Mouse (Mus musculus) telencephalon, adult 2 months (tissue): ENCODE measurements around the gene Acss2.
"Not testable (repeated sequence)": the region's sequence is repeated elsewhere in the genome, so short reads cannot be mapped to it uniquely, and the experiment has no call there.

Experiments used
- DNase-seq: peaks from one replicate; pipeline ENCODE4 v3.0.0-alpha.2; 2011; ENCODE audit warnings: low read depth, low spot score

Acss2 gene

GRCm38 (mm10) chr2:155589521-155589920 is 71.8 kb downstream of the Acss2 start:
- peak; percentile 6 for DNase-seq

DNA sequence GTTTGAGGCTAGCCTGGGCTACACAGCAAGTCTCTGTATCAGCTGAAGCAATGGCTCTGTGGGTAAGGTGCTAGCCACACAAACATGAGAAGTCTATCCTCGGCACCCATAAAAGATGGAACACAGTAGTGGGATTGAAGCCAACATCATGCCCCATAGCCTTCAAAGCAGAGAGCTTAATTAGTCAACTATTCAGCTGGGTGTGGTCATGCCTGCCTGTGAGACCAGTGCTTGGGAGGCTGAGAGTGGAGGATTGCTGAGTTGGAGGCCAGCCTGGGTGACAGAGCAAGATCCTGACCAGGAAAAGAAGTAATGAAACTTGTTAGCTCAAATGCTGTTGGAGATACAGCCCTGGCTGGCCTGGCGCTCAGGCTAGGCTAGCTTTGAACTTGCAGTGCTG is 73.1 kb downstream of the Acss2 start:
- DNase-seq = no peak

GRCm38 (mm10) chr2:155591676-155592075 is 73.9 kb downstream of the Acss2 start:
- no peak for DNase-seq

DNA sequence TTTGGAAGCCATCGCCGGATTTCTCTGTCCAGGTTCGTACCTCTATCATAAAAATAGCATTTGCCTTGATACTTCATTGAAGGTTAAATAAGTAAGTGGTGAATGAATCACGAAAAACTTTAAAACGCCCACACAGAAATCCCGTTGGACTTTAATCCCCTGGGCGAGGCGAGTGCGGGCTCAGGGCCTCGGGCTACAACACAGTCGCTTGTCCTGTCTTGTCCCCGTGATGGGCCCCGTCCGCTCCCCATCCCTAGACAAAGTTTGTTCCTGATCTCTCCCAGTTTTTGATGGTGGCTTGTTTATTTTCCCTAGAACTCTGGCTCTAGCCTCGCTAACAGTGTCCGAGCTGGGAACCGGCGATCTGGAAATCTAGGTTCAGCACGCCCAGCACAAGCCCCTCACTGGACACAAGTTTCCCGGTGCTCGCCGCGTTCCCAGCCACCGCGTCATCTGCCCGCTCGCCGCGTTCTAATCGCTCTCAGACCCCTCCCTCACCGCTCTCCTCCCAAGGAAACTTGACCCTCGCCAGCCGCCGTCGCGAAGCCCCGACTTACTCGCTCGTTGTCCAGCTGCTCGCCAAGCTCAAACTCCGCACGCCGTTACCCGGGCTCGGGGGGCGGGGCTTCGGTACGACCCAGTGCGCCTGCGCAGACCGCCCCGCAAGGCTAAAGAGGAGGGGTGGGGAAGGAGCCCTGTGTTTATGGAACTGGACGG is 74.5 kb downstream of the Acss2 start, which contains the start of gene Gss:
Gss (minus strand) TSS at position 674 of the 717 bp plus-strand sequence.
- DNase-seq = peak; percentile 96

DNA sequence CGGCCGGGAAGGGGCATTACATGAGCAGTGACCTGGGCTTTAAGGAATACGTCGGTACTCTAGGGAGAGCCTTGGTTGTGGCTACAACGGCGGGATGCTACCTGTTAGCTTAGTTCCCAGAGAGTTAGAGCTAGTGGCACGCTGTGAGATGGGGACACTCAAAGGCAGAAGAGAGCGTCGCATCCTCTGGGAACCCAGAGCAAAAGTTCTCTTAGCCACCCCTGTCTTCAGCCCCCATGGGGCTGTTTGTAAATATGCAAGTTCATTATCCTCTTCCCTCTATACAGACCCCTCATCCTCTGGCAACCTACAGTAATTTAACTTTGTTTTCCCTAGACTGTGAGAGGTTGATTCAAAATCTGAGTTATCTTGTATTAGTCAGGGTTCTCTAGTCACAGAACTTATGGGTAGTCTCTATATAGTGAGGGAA is 75.1 kb downstream of the Acss2 start:
- DNase-seq = no peak

- DNase-seq = no peak
These were observed 77.8 kb downstream of the Acss2 start for GRCm38 (mm10) chr2:155595516-155595915.

DNA sequence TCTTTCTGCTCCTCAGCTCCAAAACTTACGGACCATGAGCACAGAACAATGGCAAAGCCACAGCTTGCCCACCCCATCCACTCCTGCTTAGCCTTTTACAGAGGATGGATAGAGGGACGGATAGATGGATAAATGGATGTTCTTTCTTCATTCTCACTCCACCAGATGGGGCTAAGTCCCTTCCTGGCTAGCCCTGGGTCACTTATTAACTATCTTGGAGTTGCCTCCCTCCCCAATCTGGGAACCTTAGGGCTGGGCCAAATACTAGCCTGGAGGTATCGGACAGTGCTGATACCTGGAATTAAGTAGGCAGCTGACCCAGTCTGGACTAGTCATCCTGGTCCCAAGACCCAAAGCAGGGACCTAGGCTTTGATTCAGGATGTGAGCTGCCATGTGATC is 86.0 kb downstream of the Acss2 start:
- no peak for DNase-seq

GRCm38 (mm10) chr2:155604560-155605235 is 87.0 kb downstream of the Acss2 start:
- no peak for DNase-seq

DNA sequence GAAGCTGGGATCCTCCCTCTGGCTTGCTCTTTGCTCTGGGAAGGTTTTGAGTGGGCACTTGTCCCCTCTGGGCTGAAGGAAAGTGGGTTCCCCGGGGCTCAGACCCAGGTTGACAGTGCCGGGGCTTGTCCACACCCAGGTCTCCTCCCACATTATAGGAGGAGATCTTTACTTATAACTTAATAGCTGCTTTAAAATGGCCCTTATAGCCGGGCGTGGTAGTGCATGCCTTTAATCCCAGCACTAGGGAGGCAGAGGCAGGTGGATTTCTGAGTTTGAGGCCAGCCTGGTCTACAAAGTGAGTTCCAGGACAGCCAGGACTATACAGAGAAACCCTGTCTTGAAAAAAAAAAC is 87.5 kb downstream of the Acss2 start:
- DNase-seq = not testable (repeated sequence)

DNA sequence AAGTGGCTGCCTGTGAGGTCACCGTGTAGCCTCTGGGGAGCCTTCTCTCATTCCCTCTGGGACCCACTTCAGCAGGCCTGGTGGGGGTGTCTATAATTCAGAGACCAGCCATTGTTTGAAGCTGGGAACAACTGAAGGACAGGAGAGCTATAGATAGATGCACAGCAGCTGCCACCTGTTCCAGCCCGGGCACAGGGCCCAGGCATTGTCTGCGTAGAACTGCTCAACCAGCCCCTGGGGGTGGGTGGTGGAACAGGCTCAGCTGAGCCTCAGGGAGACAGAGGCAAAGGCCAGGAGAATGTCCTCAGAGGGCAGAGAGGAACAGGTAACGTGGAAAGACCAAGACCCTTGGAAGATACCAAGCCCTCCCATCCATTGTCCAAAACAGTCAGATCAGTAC is 88.6 kb downstream of the Acss2 start:
- no peak for DNase-seq

GRCm38 (mm10) chr2:155610978-155611377 is 93.2 kb downstream of the Acss2 start, which contains the start of gene Myh7b:
Gene Myh7b, plus strand, starts transcription at chr2:155611212.
- no peak for DNase-seq

- DNase-seq = no peak
These were observed 94.2 kb downstream of the Acss2 start for GRCm38 (mm10) chr2:155611834-155612550.

DNA sequence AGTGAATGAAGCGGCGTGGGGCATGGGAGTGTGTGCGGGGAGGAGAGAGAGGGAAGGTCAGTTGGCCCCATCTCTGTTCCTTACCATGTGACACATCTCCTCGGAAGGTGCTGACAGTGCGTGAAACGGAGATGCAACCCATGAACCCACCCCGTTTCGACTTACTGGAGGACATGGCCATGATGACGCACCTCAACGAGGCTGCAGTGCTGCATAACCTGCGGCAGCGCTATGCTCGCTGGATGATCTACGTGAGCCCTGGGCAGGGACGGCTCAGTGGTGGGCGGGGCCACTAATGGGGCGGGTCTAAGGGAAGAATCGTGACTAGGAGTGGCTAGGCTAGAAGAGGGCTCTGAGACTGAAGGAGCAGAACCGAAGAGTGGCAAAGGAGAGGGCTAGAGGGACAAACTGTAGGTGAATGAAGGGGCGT is 95.6 kb downstream of the Acss2 start:
- no peak for DNase-seq

GRCm38 (mm10) chr2:155613953-155614352 is 96.2 kb downstream of the Acss2 start:
- no peak for DNase-seq

DNA sequence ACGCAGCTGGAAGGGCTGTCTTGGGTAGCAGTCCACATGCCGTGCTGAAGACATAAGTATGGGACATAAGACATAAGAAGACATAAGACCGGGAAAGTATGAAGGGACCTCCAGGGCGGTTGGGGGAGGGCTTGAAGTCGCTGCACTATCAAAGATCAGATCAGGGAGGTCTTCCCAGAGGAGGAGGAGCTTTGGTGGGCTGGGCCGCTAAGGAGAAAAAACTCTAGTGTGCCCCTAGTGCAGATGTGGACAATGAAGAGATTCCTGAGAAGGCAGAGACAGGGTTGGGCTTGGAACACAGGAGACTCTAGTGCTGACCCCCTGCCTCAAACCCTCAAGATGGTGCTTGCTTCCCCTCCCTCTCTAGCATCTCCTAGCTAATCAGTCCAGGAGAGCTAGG is 99.2 kb downstream of the Acss2 start:
- no peak for DNase-seq

DNA sequence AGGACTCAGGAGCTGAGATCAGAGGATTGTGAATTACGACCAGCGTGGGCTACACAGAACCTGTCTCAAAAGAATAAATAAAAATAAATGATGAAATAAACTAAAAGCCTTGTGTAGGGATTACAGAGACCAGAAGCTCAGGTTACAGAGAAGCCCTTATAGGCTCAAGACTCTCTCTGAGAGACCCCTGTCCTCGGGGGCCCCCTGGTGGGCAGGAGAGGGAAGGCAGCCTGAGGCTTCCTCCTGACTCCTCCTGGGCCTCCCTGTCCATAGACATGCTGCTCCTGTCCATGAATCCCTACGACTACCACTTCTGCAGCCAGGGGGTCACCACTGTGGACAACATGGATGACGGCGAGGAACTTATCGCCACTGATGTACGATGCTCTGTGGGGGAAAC is 102.1 kb downstream of the Acss2 start:
- DNase-seq = no peak

DNA sequence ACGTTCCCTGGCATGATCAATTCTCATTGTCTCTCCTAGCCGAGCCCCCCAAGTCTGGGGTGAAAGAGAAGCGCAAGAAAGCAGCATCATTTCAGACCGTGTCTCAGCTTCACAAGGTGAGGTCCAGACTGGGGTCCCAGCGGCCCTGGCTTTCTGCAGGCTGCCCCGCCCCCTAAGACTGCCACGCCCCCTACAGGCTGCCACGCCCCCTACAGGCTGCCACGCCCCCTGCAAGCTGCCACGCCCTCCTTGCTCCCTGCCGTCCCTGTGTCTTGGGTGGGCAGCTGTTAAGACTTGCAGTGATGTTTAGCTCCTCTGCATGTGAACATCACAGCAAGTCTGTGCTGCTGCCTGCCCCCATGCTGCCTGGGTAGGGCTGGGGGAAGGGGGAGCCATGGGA is 104.9 kb downstream of the Acss2 start:
- no peak for DNase-seq

GRCm38 (mm10) chr2:155623996-155624395 is 106.2 kb downstream of the Acss2 start:
- DNase-seq = no peak

GRCm38 (mm10) chr2:155624730-155625129 is 107.0 kb downstream of the Acss2 start:
- DNase-seq = peak; percentile 69

DNA sequence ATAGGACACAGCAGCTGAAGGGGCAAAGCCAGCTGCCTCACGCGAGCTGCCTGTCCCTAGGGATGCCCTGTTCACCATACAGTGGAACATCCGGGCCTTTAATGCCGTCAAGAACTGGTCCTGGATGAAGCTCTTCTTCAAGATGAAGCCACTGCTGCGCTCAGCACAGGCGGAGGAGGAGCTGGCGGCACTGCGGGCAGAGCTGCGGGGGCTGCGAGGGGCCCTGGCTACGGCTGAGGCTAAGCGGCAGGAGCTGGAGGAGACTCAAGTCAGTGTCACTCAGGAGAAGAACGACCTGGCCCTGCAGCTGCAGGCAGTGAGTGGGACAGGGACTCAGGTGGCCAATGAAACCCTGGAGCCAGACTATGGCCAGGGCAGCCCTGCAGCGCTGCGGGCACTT is 108.5 kb downstream of the Acss2 start:
- DNase-seq = no peak

- no peak for DNase-seq
These were observed 109.4 kb downstream of the Acss2 start for GRCm38 (mm10) chr2:155627030-155627738.

DNA sequence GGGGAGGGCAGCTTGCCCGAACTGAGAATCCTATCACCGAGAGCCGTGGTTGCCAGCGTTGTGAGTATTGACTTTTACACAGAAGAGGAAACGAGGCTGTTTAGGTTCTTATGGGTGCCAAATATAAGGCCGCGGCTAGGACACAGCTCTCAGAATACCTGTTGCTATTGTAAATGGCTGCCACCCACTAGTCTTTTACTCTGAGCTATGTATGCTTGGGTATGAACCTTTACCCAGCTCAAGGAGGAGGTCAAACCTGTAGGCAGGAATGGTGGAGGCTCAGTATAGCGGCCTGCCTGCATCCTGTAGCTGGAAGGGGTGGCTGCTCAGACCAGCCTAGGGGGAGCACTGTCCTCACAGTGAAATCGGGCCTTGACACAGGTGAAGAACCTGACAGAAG is 110.4 kb downstream of the Acss2 start:
- DNase-seq = no peak
